Mouse (Mus musculus) gastrocnemius, postnatal 14 days (tissue): ENCODE data around the gene 1110032A03Rik. TPM values are rescaled to one million over a fixed set of nuclear protein-coding genes. Genes with fewer than 3 reads are reported as not detected.

Experiments
- DNase-seq: peaks from one replicate; pipeline ENCODE4 v3.0.0; 2021; ENCODE audit warnings: mixed read lengths
- intact Hi-C: fragments of 180-260 bp; cut with DNase I; formaldehyde crosslinking; loops from one replicate; pipeline ENCODE4 v1.15.1; 2025; ENCODE audit warnings: low total_unique reads
- long read RNA-seq, 2 experiments: library from polyadenylated mRNA; stranded (forward); transcript quantifications; one replicate each; pipeline ENCODE4 v2.0.0; 2021
- total RNA-seq, 2 experiments: library from RNA; stranded (reverse); gene quantifications; 2 replicates each; pipeline ENCODE4 v1.2.3; 2021

Gene 1110032A03Rik
- 10 to 100 TPM in 1 of 2 experiments, 1 to 10 TPM in 1; 7.9 to 11.9 TPM for total RNA-seq
- long read RNA-seq, experiment 1, transcript 1110032A03Rik-201 (4 exons, 2,082 nt) = major isoform, 10 of 12 reads
- long read RNA-seq, experiment 1, partial matches to known transcripts = 1 of 12 reads
- long read RNA-seq, experiment 1, other reads (novel, unspliced or antisense) = 0 of 12 reads
- long read RNA-seq, experiment 2, transcript 1110032A03Rik-201 (4 exons, 2,082 nt) = major isoform, 6 of 6 reads
- long read RNA-seq, experiment 2, partial matches to known transcripts = 0 of 6 reads
- long read RNA-seq, experiment 2, other reads (novel, unspliced or antisense) = 0 of 6 reads

- intact Hi-C loops = no loop called here
- peak; percentile 84 for DNase-seq
These were observed at the start of gene 1110032A03Rik, which contains the start of gene Alg9 for GRCm38 (mm10) chr9:50774991-50775612. Gene 1110032A03Rik (minus strand): TSS chr9:50775520. Gene Alg9 (plus strand): TSS chr9:50775019.

GRCm38 (mm10) chr9:50823779-50824453 is 48.6 kb upstream of the 1110032A03Rik start:
- intact Hi-C loops = no loop called here
- no peak for DNase-seq

- DNase-seq = no peak
These were observed 46.9 kb upstream of the 1110032A03Rik start for GRCm38 (mm10) chr9:50822216-50822615.

GRCm38 (mm10) chr9:50821651-50822050 is 46.3 kb upstream of the 1110032A03Rik start:
- no peak for DNase-seq
- intact Hi-C loops = no loop called here

More at GRCm38 (mm10) chr9:50822216-50822615, 46.9 kb upstream of the 1110032A03Rik start:
- intact Hi-C loops = no loop called here

GRCm38 (mm10) chr9:50819716-50820115 is 44.4 kb upstream of the 1110032A03Rik start:
- intact Hi-C loops = no loop called here
- DNase-seq = no peak

- intact Hi-C loops = no loop called here
These were observed 42.7 kb upstream of the 1110032A03Rik start for GRCm38 (mm10) chr9:50818050-50818449.

GRCm38 (mm10) chr9:50816512-50816911 is 41.2 kb upstream of the 1110032A03Rik start:
- intact Hi-C loops = no loop called here
- no peak for DNase-seq

More at GRCm38 (mm10) chr9:50818050-50818449, 42.7 kb upstream of the 1110032A03Rik start:
- DNase-seq = no peak

- intact Hi-C loops = no loop called here
- no peak for DNase-seq
These were observed 40.3 kb upstream of the 1110032A03Rik start for GRCm38 (mm10) chr9:50815666-50816065.

GRCm38 (mm10) chr9:50813796-50814195 is 38.5 kb upstream of the 1110032A03Rik start:
- DNase-seq = no peak
- intact Hi-C loops = no loop called here

GRCm38 (mm10) chr9:50811746-50812145 is 36.4 kb upstream of the 1110032A03Rik start:
- no peak for DNase-seq
- intact Hi-C loops = no loop called here

GRCm38 (mm10) chr9:50811187-50811586 is 35.9 kb upstream of the 1110032A03Rik start:
- intact Hi-C loops = no loop called here
- DNase-seq = no peak

- intact Hi-C loops = no loop called here
- DNase-seq = no peak
These were observed 33.8 kb upstream of the 1110032A03Rik start for GRCm38 (mm10) chr9:50809146-50809545.

- DNase-seq = no peak
- intact Hi-C loops = no loop called here
These were observed 33.2 kb upstream of the 1110032A03Rik start for GRCm38 (mm10) chr9:50808471-50808870.

- intact Hi-C loops = no loop called here
- no peak for DNase-seq
These were observed 27.8 kb upstream of the 1110032A03Rik start for GRCm38 (mm10) chr9:50803055-50803671.

GRCm38 (mm10) chr9:50800985-50801384 is 25.7 kb upstream of the 1110032A03Rik start:
- intact Hi-C loops = no loop called here
- DNase-seq = peak; percentile 27

- DNase-seq = no peak
- intact Hi-C loops = loop anchor here (10.0 kb wide), 1 partner anchor 356 kb away; no protein-coding TSS in a partner anchor
These were observed 23.0 kb upstream of the 1110032A03Rik start for GRCm38 (mm10) chr9:50798368-50798767.

- intact Hi-C loops = loop anchor here (10.0 kb wide), 1 partner anchor 357 kb away; no protein-coding TSS in a partner anchor
- DNase-seq = no peak
These were observed 22.3 kb upstream of the 1110032A03Rik start for GRCm38 (mm10) chr9:50797641-50798040.

- DNase-seq = no peak
- intact Hi-C loops = loop anchor here (10.0 kb wide), 1 partner anchor 358 kb away; no protein-coding TSS in a partner anchor
These were observed 21.5 kb upstream of the 1110032A03Rik start for GRCm38 (mm10) chr9:50796776-50797175.

GRCm38 (mm10) chr9:50795266-50795665 is 19.9 kb upstream of the 1110032A03Rik start:
- intact Hi-C loops = loop anchor here (10.0 kb wide), 1 partner anchor 360 kb away; no protein-coding TSS in a partner anchor
- DNase-seq = no peak

- DNase-seq = no peak
These were observed 6.8 kb upstream of the 1110032A03Rik start for GRCm38 (mm10) chr9:50782155-50782554.

More at GRCm38 (mm10) chr9:50782155-50782554, 6.8 kb upstream of the 1110032A03Rik start:
- intact Hi-C loops = no loop called here
